In the genomic region with DNA sequence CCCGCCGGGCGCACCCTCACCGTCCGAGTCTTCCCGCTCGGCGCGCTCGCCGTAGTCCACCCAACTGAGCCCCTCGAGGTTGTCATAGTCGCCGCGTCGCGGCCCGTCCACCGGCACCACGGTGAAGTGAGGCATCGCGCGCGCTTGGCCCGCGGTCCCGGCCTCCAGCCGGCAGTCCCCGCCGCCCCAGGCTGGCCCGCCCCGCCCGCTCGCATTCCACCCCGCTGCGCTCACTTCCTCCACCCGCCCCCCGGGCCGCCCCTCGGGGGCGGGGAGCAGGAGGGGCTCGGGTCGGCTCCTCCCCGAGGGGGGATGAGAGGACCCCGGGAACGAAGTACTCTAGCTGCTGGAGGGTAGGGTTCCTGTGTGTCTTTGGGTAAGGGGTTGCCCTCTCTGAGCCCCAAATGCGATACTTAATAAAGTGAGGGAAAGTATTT, we compare ENCODE assay signal across 8 mouse cellular contexts. TPM values are rescaled to one million over a fixed set of nuclear protein-coding genes. Genes with fewer than 3 reads are reported as not detected.
DNase-seq lines count a peak whose midpoint lies in the region; ATAC-seq and TF ChIP-seq lines count a peak whose summit lies in the region.

Slc12a4 (minus strand) TSS at position 193 of the 437 bp plus-strand sequence.

- intact Hi-C loops in heart, adult 2 months (cut with DNase I) = loop anchor here (2.0 kb wide), 1 partner anchor 27 kb away; the partner anchor contains the start of gene Psmb10

- H3K4me3 ChIP-seq in heart, adult 2 months = peak within 1 kb of the TSS; percentile 95
- H3K4me3 ChIP-seq in kidney, adult 2 months (ENCODE audit: insufficient read depth, low read depth, low read length) = peak within 1 kb of the TSS; percentile 80
- peak within 1 kb of the TSS; percentile 73 for H3K4me3 ChIP-seq in liver, embryonic 12.5 days
- H3K4me3 ChIP-seq in stomach, postnatal 0 days (ENCODE audit: low read depth, low read length) = peak within 1 kb of the TSS; percentile 67

- peaks cover 15% of the 10 kb centered on the region for H3K4me1 ChIP-seq in heart, adult 2 months (ENCODE audit: control insufficient read depth, insufficient read depth, low read length)
- H3K4me1 ChIP-seq in kidney, adult 2 months (ENCODE audit: control insufficient read depth, insufficient read depth, low read length) = peaks cover 10% of the 10 kb centered on the region; the same call in 1 of the 2 replicates
- peaks cover 74% of the 10 kb centered on the region for H3K4me1 ChIP-seq in liver, embryonic 12.5 days
- peaks cover 2% of the 10 kb centered on the region; the same call in 1 of the 2 replicates for H3K4me1 ChIP-seq in stomach, postnatal 0 days (replicated peaks; ENCODE audit: control insufficient read depth, insufficient read depth)

- TF ChIP-seq POLR2A in heart, adult 2 months (IDR thresholded peaks at IDR 0.05; ENCODE audit: insufficient read depth, low read depth, low read length) = peak; percentile 79
- TF ChIP-seq POLR2A in kidney, adult 2 months (IDR thresholded peaks at IDR 0.05; ENCODE audit: low read depth, low read length) = peak; percentile 48

- 0 out of 2 replicates have a peak, but pooled peaks have one; percentile 25 for TF ChIP-seq EP300 in heart, adult 2 months (IDR thresholded peaks at IDR 0.05; ENCODE audit: insufficient read depth, low read depth, low read length)
- no peak for TF ChIP-seq EP300 in stomach, postnatal 0 days (optimal IDR thresholded peaks at IDR 0.05)

- no peak for TF ChIP-seq CTCF in heart, adult 2 months (IDR thresholded peaks at IDR 0.05)
- TF ChIP-seq CTCF in kidney, adult 2 months (conservative IDR thresholded peaks at IDR 0.05; ENCODE audit: insufficient read depth, insufficient read length, low read depth, low read length) = no peak
- no peak for TF ChIP-seq CTCF in stomach, postnatal 0 days (IDR thresholded peaks at IDR 0.05; ENCODE audit: low read depth)

- H3K9me3 ChIP-seq in liver, embryonic 12.5 days (replicated peaks) = no peaks in the 10 kb centered on the region
- H3K9me3 ChIP-seq in stomach, postnatal 0 days (ENCODE audit: control insufficient read depth, low read length) = no peaks in the 10 kb centered on the region

- H3K36me3 ChIP-seq in heart, adult 2 months (ENCODE audit: control insufficient read depth, insufficient read depth, low read length) = no peaks in the 10 kb centered on the region
- no peaks in the 10 kb centered on the region for H3K36me3 ChIP-seq in kidney, adult 2 months (ENCODE audit: control insufficient read depth, insufficient read depth, low read length)
- H3K36me3 ChIP-seq in liver, embryonic 12.5 days = no peaks in the 10 kb centered on the region
- no peaks in the 10 kb centered on the region for H3K36me3 ChIP-seq in stomach, postnatal 0 days (ENCODE audit: control insufficient read depth, insufficient read depth, low read length)

- 1% methylated on average over 40 of the region's 47 CpGs for WGBS in heart, adult 2 months
- WGBS in kidney, adult 2 months = under 1% methylated on average over 47 of the region's 47 CpGs
- WGBS in liver, embryonic 12.5 days (ENCODE audit: insufficient replicate concordance) = 1% methylated on average over 46 of the region's 47 CpGs
- WGBS in stomach, postnatal 0 days = under 1% methylated on average over 41 of the region's 47 CpGs

- no peaks in the 10 kb centered on the region for H3K27me3 ChIP-seq in heart, adult 2 months (ENCODE audit: control insufficient read depth, insufficient read depth, low read length)
- H3K27me3 ChIP-seq in kidney, adult 2 months (replicated peaks; ENCODE audit: control insufficient read depth, insufficient read depth, low read length) = no peaks in the 10 kb centered on the region
- H3K27me3 ChIP-seq in liver, embryonic 12.5 days (replicated peaks) = 0 out of 2 replicates have a peak, but pooled peaks cover 4% of the 10 kb centered on the region
- H3K27me3 ChIP-seq in stomach, postnatal 0 days (ENCODE audit: control insufficient read depth, insufficient read depth, low read length) = no peaks in the 10 kb centered on the region

- peak within 1 kb of the TSS; percentile 99 for H3K9ac ChIP-seq in heart, adult 2 months (ENCODE audit: low read depth, low read length)
- peak within 1 kb of the TSS; percentile 80 for H3K9ac ChIP-seq in liver, embryonic 12.5 days
- peak within 1 kb of the TSS; percentile 78 for H3K9ac ChIP-seq in stomach, postnatal 0 days (ENCODE audit: low read length)

- DNase-seq in frontal cortex, adult 2 months (ENCODE audit: extremely low spot score in 1 of 2, low spot score in 1 of 2) = no peak
- DNase-seq in frontal cortex, postnatal 36 days (ENCODE audit: low spot score in 2 of 2) = no peak
- DNase-seq in embryo, embryonic 11.5 days (ENCODE audit: low read depth, low spot score) = peak; percentile 69
- peak; percentile 91 to 92 for DNase-seq in heart, adult 2 months
- peak; percentile 83 for DNase-seq in kidney, adult 2 months
- DNase-seq in naive thymus-derived CD4-positive, alpha-beta T cell, adult 2 months (ENCODE audit: low read depth) = peak; percentile 70
- peak; percentile 80 for DNase-seq in stomach, postnatal 0 days (ENCODE audit: low spot score)

- H3K79me2 ChIP-seq in heart, adult 2 months (replicated peaks; ENCODE audit: control insufficient read depth, insufficient read depth, low read length) = peaks cover 1% of the 10 kb centered on the region; the same call in 1 of the 2 replicates

- peak; percentile 76 for ATAC-seq in liver, embryonic 12.5 days
- peak; percentile 89 for ATAC-seq in stomach, postnatal 0 days (ENCODE audit: low FRiP score, low TSS enrichment)

- H3K27ac ChIP-seq in heart, adult 2 months = peak within 1 kb of the TSS; percentile 95
- peak within 1 kb of the TSS; percentile 84 for H3K27ac ChIP-seq in kidney, adult 2 months (ENCODE audit: insufficient read depth, low read depth, low read length)
- peak within 1 kb of the TSS; percentile 95 for H3K27ac ChIP-seq in liver, embryonic 12.5 days
- peak within 1 kb of the TSS; percentile 96 for H3K27ac ChIP-seq in stomach, postnatal 0 days (replicated peaks)

- peak within 1 kb of the TSS; percentile 96 for H3K4me2 ChIP-seq in liver, embryonic 12.5 days
- H3K4me2 ChIP-seq in stomach, postnatal 0 days (replicated peaks; ENCODE audit: low read depth) = peak within 1 kb of the TSS; percentile 68

RNA-seq across cellular contexts. Expression of gene Slc12a4, which starts in this region (rescaled TPM):
- 24.9 and 28.3 TPM in 2 replicates for polyA plus RNA-seq in frontal cortex, adult 2 months (2012; rRNA removed)
- 10 to 100 TPM; 35.0 to 38.1 TPM for total RNA-seq in heart, adult 2 months (2021)
- 54.6 and 73.4 TPM in 2 replicates for polyA plus RNA-seq in heart, adult 2 months (2012; rRNA removed)
- polyA plus RNA-seq in kidney, adult 2 months (2012; rRNA removed) = 30.9 and 33.5 TPM in 2 replicates
- polyA plus RNA-seq in liver, embryonic 12.5 days (2016; fragmentation: Nextera tagmentation; extraction: Ambion mirVana) = 18.2 and 18.6 TPM in 2 replicates
- polyA plus RNA-seq in stomach, postnatal 0 days (2015; fragmentation: Nextera tagmentation; extraction: Ambion mirVana) = 12.8 and 14.1 TPM in 2 replicates

Comparison
In these comparisons a context has a peak if more than half of its experiments do, and no peak if none do; other contexts are left out.
1. DNase-seq: peak in embryo, embryonic 11.5 days (single experiment), heart, adult 2 months (2 of 2), kidney, adult 2 months (single experiment), naive thymus-derived CD4-positive, alpha-beta T cell, adult 2 months (single experiment) and stomach, postnatal 0 days (single experiment); none in frontal cortex, adult 2 months (0 of 2) and frontal cortex, postnatal 36 days (0 of 2).
2. Peak in every context shown above with its lines, with median percentiles within 50 percentile points of each other: H3K27ac ChIP-seq, H3K4me3 ChIP-seq and H3K9ac ChIP-seq.